Mouse (Mus musculus) megakaryocyte, embryonic 14.5 days (primary cell): ENCODE data around the gene Cox8a. TPM values are rescaled to one million over a fixed set of nuclear protein-coding genes. Genes with fewer than 3 reads are reported as not detected.

Experiments used
- H3K27me3 ChIP-seq: replicated peaks from 2 replicates; pipeline ENCODE3; 2012; ENCODE audit warnings: inconsistent platforms
- H3K36me3 ChIP-seq: replicated peaks from 2 replicates; pipeline ENCODE3; 2012; ENCODE audit warnings: low read length, inconsistent platforms, mixed read lengths
- H3K4me1 ChIP-seq: 2 replicates; pipeline ENCODE4 v1.6.1; 2012; ENCODE audit warnings: inconsistent platforms
- H3K4me3 ChIP-seq: replicated peaks from 2 replicates; pipeline ENCODE3; 2012; ENCODE audit warnings: moderate library complexity, mild to moderate bottlenecking, inconsistent platforms
- H3K9me3 ChIP-seq: 2 replicates; pipeline ENCODE4 v1.6.1; 2012; ENCODE audit warnings: inconsistent platforms
- FLI1 ChIP-seq: IDR thresholded peaks from 2 replicates; pipeline ENCODE4 v1.6.1; 2012; ENCODE audit warnings: low read length, inconsistent platforms, mixed read lengths
- GATA1 ChIP-seq: IDR thresholded peaks from 3 replicates; pipeline ENCODE4 v1.6.1; 2012; ENCODE audit warnings: mixed read lengths, low read length, inconsistent platforms, borderline replicate concordance
- polyA plus RNA-seq: library from polyadenylated mRNA; stranded (reverse); fragments of >175 nt; gene quantifications from 2 replicates; pipeline ENCODE4 v1.2.3, GENCODE M21; 2012; ENCODE audit warnings: low replicate concordance; ENCODE audit not compliant: insufficient read depth

Cox8a gene
- polyA plus RNA-seq, 1 experiment, result 491 TPM

- no peak for TF ChIP-seq FLI1
- TF ChIP-seq GATA1, result no peak
- no peak overlapping the region for H3K4me3 ChIP-seq
- H3K9me3 ChIP-seq, result no peaks in the 10 kb centered on the region
- H3K36me3 ChIP-seq, result peaks cover 47% of the 10 kb centered on the region
- no peaks in the 10 kb centered on the region for H3K27me3 ChIP-seq
- H3K4me1 ChIP-seq, result peaks cover 20% of the 10 kb centered on the region
Observed at GRCm38 (mm10) chr19:7224253-7224652, 6.8 kb upstream of the Cox8a start.

- H3K27me3 ChIP-seq, result no peaks in the 10 kb centered on the region
- peaks cover 24% of the 10 kb centered on the region for H3K4me1 ChIP-seq
- peaks cover 41% of the 10 kb centered on the region for H3K36me3 ChIP-seq
- TF ChIP-seq FLI1, result no peak
- TF ChIP-seq GATA1, result no peak
- H3K4me3 ChIP-seq, result no peak overlapping the region
- H3K9me3 ChIP-seq, result no peaks in the 10 kb centered on the region
Observed at GRCm38 (mm10) chr19:7223488-7223887, 6.1 kb upstream of the Cox8a start.

- H3K4me3 ChIP-seq, result no peak overlapping the region
- peaks cover 28% of the 10 kb centered on the region for H3K36me3 ChIP-seq
- no peaks in the 10 kb centered on the region for H3K27me3 ChIP-seq
- H3K4me1 ChIP-seq, result peaks cover 32% of the 10 kb centered on the region
- no peak for TF ChIP-seq GATA1
- no peaks in the 10 kb centered on the region for H3K9me3 ChIP-seq
Observed at GRCm38 (mm10) chr19:7222196-7222595, 4.8 kb upstream of the Cox8a start.

GRCm38 (mm10) chr19:7218753-7219152, 1.3 kb upstream of the Cox8a start:
- peaks cover 28% of the 10 kb centered on the region for H3K36me3 ChIP-seq
- no peaks in the 10 kb centered on the region for H3K27me3 ChIP-seq
- H3K9me3 ChIP-seq, result no peaks in the 10 kb centered on the region
- no peak overlapping the region for H3K4me3 ChIP-seq
- peaks cover 50% of the 10 kb centered on the region for H3K4me1 ChIP-seq
- TF ChIP-seq GATA1, result no peak
- TF ChIP-seq FLI1, result no peak

GRCm38 (mm10) chr19:7217926-7218267, 481 bp upstream of the Cox8a start:
- H3K27me3 ChIP-seq, result no peaks in the 10 kb centered on the region
- no peaks in the 10 kb centered on the region for H3K9me3 ChIP-seq
- TF ChIP-seq FLI1 (no peak), GATA1 (no peak)
- peaks cover 36% of the 10 kb centered on the region for H3K36me3 ChIP-seq
- H3K4me1 ChIP-seq, result peaks cover 47% of the 10 kb centered on the region
- H3K4me3 ChIP-seq, result peak overlapping the region; percentile 99

GRCm38 (mm10) chr19:7214484-7214883, 2.9 kb downstream of the Cox8a start:
- Histone ChIP-seq H3K27me3 (no peaks in the 10 kb centered on the region), H3K4me3 (no peak overlapping the region), H3K9me3 (no peaks in the 10 kb centered on the region), H3K4me1 (peaks cover 66% of the 10 kb centered on the region), H3K36me3 (peaks cover 59% of the 10 kb centered on the region)
- TF ChIP-seq GATA1, result no peak
- TF ChIP-seq FLI1, result no peak

- TF ChIP-seq GATA1, result no peak
- no peak for TF ChIP-seq FLI1
- Histone ChIP-seq H3K4me3 (no peak overlapping the region), H3K4me1 (peaks cover 57% of the 10 kb centered on the region), H3K36me3 (peaks cover 59% of the 10 kb centered on the region), H3K9me3 (no peaks in the 10 kb centered on the region), H3K27me3 (no peaks in the 10 kb centered on the region)
Observed at GRCm38 (mm10) chr19:7213010-7213409, 4.4 kb downstream of the Cox8a start.

- H3K36me3 ChIP-seq, result peaks cover 59% of the 10 kb centered on the region
- H3K4me3 ChIP-seq, result no peak overlapping the region
- H3K9me3 ChIP-seq, result no peaks in the 10 kb centered on the region
- TF ChIP-seq GATA1, result no peak
- no peak for TF ChIP-seq FLI1
- no peaks in the 10 kb centered on the region for H3K27me3 ChIP-seq
- peaks cover 55% of the 10 kb centered on the region for H3K4me1 ChIP-seq
Observed at GRCm38 (mm10) chr19:7212216-7212615, 5.2 kb downstream of the Cox8a start.

GRCm38 (mm10) chr19:7209907-7210646, 7.3 kb downstream of the Cox8a start:
- TF ChIP-seq GATA1, result no peak
- TF ChIP-seq FLI1, result no peak
- H3K4me1 ChIP-seq, result peaks cover 53% of the 10 kb centered on the region
- no peak overlapping the region for H3K4me3 ChIP-seq
- no peaks in the 10 kb centered on the region for H3K9me3 ChIP-seq
- H3K27me3 ChIP-seq, result no peaks in the 10 kb centered on the region
- H3K36me3 ChIP-seq, result peaks cover 44% of the 10 kb centered on the region

GRCm38 (mm10) chr19:7205753-7206736, 11.4 kb downstream of the Cox8a start, which contains the start of gene Otub1:
Otub1 (minus strand) TSS chr19:7206316.
- Histone ChIP-seq H3K4me1 (peaks cover 58% of the 10 kb centered on the region), H3K4me3 (peak within 1 kb of the TSS; percentile 98), H3K36me3 (peaks cover 42% of the 10 kb centered on the region), H3K27me3 (no peaks in the 10 kb centered on the region), H3K9me3 (no peaks in the 10 kb centered on the region)
- TF ChIP-seq GATA1 (no peak), FLI1 (no peak)
